Mouse (Mus musculus) testis, postnatal 14 days (tissue): ENCODE results near the gene Mettl25.

ENCODE experiments used
- DNase-seq: peaks from one replicate; pipeline ENCODE4 v3.0.0; 2021; ENCODE audit warnings: low spot score

The Mettl25 gene

GRCm38 (mm10) chr10:105753831-105754605 lies 87.2 kb downstream of the Mettl25 start:
- no peak for DNase-seq

- DNase-seq: no peak
Measured at GRCm38 (mm10) chr10:105746019-105746418, 95.2 kb downstream of the Mettl25 start.

DNA sequence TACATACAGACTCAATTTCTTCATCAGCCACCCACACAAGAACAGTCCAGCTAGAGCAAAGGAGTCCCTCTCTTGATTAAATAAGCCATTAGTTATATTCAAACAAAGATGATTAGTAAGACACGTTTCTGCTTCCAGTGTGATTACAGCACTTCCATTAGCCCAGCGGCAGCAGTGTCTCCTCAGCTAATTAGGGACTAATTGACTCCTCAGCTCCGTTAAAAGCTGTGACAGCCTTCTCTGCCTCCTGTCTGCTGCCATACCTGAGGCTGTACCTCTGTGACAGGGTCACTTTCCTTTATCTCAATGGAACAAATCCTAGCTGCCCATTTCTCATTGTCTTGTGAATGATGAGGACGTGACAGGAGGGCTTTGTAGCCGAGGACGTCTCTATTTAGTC lies 99.4 kb downstream of the Mettl25 start:
- DNase-seq: no peak

- no peak for DNase-seq
Measured at GRCm38 (mm10) chr10:105738942-105739341, 102.2 kb downstream of the Mettl25 start.

- no peak for DNase-seq
Measured at GRCm38 (mm10) chr10:105727798-105728197, 113.4 kb downstream of the Mettl25 start.

DNA sequence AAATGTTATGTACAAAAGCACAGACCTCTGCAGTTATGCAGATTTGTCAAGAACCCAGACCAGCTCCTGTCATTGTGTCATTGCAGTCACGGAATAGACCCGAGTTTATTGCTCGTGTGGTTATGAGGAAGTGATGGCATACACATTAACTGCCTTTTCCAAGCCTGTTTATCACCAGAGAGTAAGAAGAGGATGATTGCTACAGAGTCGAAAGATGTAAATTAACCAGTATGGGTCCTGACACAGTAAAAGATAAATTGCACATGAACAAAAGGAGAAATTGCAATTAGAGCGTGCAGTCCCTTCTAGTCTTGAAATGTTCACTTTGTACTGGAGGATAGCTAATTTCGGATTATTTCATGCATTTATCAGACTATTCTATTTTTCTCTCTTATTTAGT lies 113.8 kb downstream of the Mettl25 start:
- no peak for DNase-seq

DNA sequence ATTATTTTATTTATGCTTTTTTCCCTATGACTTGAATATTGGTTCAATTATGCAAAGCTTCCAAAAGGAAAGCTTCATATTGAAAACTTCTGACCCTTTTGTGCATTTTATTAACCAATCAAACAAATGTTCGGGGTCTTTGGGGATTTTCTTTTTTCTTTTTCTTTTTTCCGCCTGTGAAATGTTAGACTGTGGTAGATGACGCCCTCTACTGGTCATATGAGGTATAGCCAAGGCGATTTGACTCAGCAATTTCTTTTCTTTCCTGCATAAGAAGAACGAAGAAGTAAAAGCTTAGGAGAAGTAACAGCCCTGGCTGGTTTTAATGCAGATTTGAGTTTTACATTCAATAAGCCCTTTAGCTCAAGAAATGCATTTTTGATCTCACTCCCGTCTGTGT lies 126.3 kb downstream of the Mettl25 start:
- no peak for DNase-seq

DNA sequence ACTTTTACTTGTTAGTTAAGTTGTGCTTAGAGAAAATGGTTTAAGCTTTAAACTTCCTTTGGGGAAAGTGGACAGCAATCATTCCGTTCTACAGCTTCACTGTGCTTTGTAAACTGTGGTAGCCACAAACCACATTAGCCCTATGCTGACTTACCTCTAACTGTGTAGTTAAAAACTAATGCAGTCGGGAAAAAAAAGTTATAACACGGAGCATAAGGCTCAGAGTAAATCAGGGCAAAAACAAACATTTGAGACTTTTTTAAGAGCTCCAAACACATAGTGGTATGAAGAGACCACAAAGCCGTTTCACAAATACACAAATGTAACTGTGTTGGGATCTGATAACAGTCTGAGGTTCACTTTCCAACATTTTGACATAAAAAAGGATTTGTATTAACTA lies 126.8 kb downstream of the Mettl25 start:
- DNase-seq: no peak

DNA sequence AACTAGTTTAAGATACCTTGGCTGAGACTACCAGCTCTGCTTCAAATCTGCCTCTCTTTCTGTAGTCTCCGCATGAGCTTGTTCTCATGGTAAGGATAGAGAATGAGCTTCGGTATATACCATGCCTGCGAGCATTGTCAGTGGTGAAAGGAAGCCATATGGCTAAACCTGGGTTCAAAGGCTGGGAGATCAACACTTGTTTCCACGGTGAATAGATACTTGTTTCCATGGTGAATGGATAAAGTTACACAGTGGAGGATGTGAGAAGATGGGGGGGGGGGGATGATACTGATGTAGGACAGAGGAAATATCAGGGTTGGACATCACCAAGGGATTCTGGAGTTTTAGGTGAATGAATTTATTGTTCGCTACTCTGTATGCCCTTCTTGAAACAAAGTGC lies 128.0 kb downstream of the Mettl25 start:
- no peak for DNase-seq
